Mouse (Mus musculus) monocyte, adult 59 days (primary cell): ENCODE results near the gene Espl1. TPM values are rescaled to one million over a fixed set of nuclear protein-coding genes. Genes with fewer than 3 reads are reported as not detected.

Experiments
- total RNA-seq, 2 experiments: library from RNA; stranded (reverse); gene quantifications; one replicate each; pipeline ENCODE4 v1.2.4; 2023

The Espl1 gene
- 1 to 10 TPM; 6.8 to 7.2 TPM for total RNA-seq

GRCm38 (mm10) chr15:102295633-102296367 is at the start of gene Espl1:
TSS of gene Espl1 (plus strand) at chr15:102296266.

GRCm38 (mm10) chr15:102257202-102258075 is 38.6 kb upstream of the Espl1 start, which contains the start of gene Rarg:
TSS of gene Rarg (minus strand) at chr15:102257517.

GRCm38 (mm10) chr15:102270274-102270960 is 25.6 kb upstream of the Espl1 start, which contains the start of gene Gm9918:
TSS of gene Gm9918 (plus strand) at chr15:102270563.

GRCm38 (mm10) chr15:102279092-102279782 is 16.8 kb upstream of the Espl1 start, which contains the start of gene Mfsd5:
TSS of gene Mfsd5 (plus strand) at chr15:102279454.

GRCm38 (mm10) chr15:102326022-102326576 is 30.0 kb downstream of the Espl1 start, which contains the start of gene Pfdn5:
TSS of gene Pfdn5 (plus strand) at chr15:102326116.

GRCm38 (mm10) chr15:102331610-102332015 is 35.5 kb downstream of the Espl1 start, which contains the start of gene Myg1:
TSS of gene Myg1 (plus strand) at chr15:102331709.

GRCm38 (mm10) chr15:102350138-102350941 is 54.3 kb downstream of the Espl1 start, which contains the start of gene Aaas:
TSS of gene Aaas (minus strand) at chr15:102350771.

GRCm38 (mm10) chr15:102366733-102367344 is 70.8 kb downstream of the Espl1 start, which contains the start of gene Sp7:
TSS of gene Sp7 (minus strand) at chr15:102367182.

Other genes with a start within 250 kb of the Espl1 start
- gene Eif4b, start 222.5 kb upstream of the Espl1 start, total RNA-seq, result 100 to 1,000 TPM; 224 to 241 TPM
- gene Tns2, start 195.9 kb upstream of the Espl1 start, total RNA-seq, result 1 to 10 TPM in 1 of 2 experiments, under 1 TPM in 1; 0.82 to 1.5 TPM
- 10 to 100 TPM; 23.5 to 24.4 TPM for gene Spryd3, start 160.0 kb upstream of the Espl1 start, total RNA-seq
- gene Igfbp6, start 151.9 kb upstream of the Espl1 start, total RNA-seq, result 1 to 10 TPM; 1.3 to 2.7 TPM
- gene Soat2, start 145.7 kb upstream of the Espl1 start, total RNA-seq, result 1 to 10 TPM in 1 of 2 experiments, under 1 TPM in 1; 0.70 to 1.4 TPM
- gene Zfp740, start 93.0 kb upstream of the Espl1 start, total RNA-seq, result 10 to 100 TPM; 81.6 to 82.5 TPM
- gene Csad, start 91.5 kb upstream of the Espl1 start, total RNA-seq, result 10 to 100 TPM; 23.0 to 29.3 TPM
- gene Itgb7, start 64.3 kb upstream of the Espl1 start, total RNA-seq, result 100 to 1,000 TPM; 452 to 480 TPM
- gene Rarg, start 38.7 kb upstream of the Espl1 start, total RNA-seq, result 10 to 100 TPM; 92.1 to 98.7 TPM
- not detected for gene Gm9918, start 25.7 kb upstream of the Espl1 start, total RNA-seq
- gene Mfsd5, start 16.8 kb upstream of the Espl1 start, total RNA-seq, result 10 to 100 TPM; 61.9 to 62.3 TPM
- gene Pfdn5, start 29.9 kb downstream of the Espl1 start, total RNA-seq, result 100 to 1,000 TPM; 450 to 458 TPM
- gene Myg1, start 35.4 kb downstream of the Espl1 start, total RNA-seq, result 10 to 100 TPM; 30.1 to 40.6 TPM
- 10 to 100 TPM; 24.3 to 28.5 TPM for gene Aaas, start 54.5 kb downstream of the Espl1 start, total RNA-seq
- not detected for gene Sp7, start 70.9 kb downstream of the Espl1 start, total RNA-seq
- 100 to 1,000 TPM; 147 to 181 TPM for gene Sp1, start 109.9 kb downstream of the Espl1 start, total RNA-seq
- not detected for gene Amhr2, start 149.1 kb downstream of the Espl1 start, total RNA-seq
- gene Prr13, start 162.8 kb downstream of the Espl1 start, total RNA-seq, result 100 to 1,000 TPM; 272 to 309 TPM
- gene Pcbp2, start 174.3 kb downstream of the Espl1 start, total RNA-seq, result 100 to 1,000 TPM; 637 to 654 TPM
- gene Gm10337, start 207.5 kb downstream of the Espl1 start, total RNA-seq, result 10 to 100 TPM in 1 of 2 experiments, 1 to 10 TPM in 1; 7.0 to 10.1 TPM
- under 1 TPM; 0.55 to 0.82 TPM for gene Map3k12, start 220.8 kb downstream of the Espl1 start, total RNA-seq
- 10 to 100 TPM; 22.3 to 28.1 TPM for gene Tarbp2, start 221.9 kb downstream of the Espl1 start, total RNA-seq
- gene Npff, start 228.7 kb downstream of the Espl1 start, total RNA-seq, result 10 to 100 TPM in 1 of 2 experiments, 1 to 10 TPM in 1; 8.2 to 11.4 TPM